Mouse (Mus musculus): ENCODE measurements around the gene Irf2.

The Irf2 gene

GRCm38 (mm10) chr8:46739003-46739949 is at the start of gene Irf2:
Gene Irf2, plus strand, starts transcription at chr8:46739732.
- peak; percentile 77 for DNase-seq (ENCODE audit: low spot score)

GRCm38 (mm10) chr8:46690111-46690510 is 49.4 kb upstream of the Irf2 start:
- DNase-seq (ENCODE audit: low spot score) = no peak

GRCm38 (mm10) chr8:46690581-46690980 is 49.0 kb upstream of the Irf2 start:
- DNase-seq (ENCODE audit: low spot score) = no peak

GRCm38 (mm10) chr8:46691360-46691759 is 48.2 kb upstream of the Irf2 start:
- DNase-seq (ENCODE audit: low spot score) = no peak

DNA sequence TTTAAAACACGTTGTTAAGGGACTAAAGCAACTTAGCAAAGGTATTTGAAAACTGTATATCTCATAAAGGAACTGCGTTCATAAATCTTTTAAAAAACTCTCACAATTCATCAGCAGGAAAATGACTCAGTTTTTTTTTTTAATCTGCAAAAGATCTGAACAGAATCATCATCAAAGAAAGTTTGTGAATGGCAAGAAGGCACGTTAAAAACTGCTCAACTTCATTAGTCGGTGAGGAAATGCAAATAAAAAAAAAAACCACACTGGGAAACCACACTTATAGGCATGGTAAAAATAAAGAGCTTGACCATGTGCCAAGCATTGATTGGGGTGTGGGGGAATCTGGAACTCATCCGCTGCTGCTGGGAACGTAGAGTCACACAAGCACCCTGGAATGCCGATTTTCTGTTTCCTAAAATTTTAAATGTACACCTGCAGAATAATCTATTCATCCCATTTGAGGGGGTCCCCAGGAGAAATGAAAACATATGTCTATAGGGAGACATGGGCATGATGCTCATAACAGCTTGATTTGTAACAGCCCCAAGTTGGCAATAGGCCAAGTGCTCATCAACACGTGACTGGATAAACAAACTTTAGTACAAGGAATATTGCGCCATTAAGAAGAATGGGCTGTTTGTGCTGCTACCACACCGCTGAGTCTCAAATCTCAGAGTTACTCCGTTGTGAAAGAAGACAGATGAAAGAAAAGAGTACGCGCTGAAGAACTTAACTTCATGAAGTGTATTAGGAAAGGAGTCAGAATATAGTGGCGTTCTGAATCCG is 43.1 kb upstream of the Irf2 start:
- DNase-seq (ENCODE audit: low spot score) = no peak

- no peak for DNase-seq (ENCODE audit: low spot score)
Measured at GRCm38 (mm10) chr8:46697566-46697965, 42.0 kb upstream of the Irf2 start.

GRCm38 (mm10) chr8:46698162-46698561 is 41.4 kb upstream of the Irf2 start:
- no peak for DNase-seq (ENCODE audit: low spot score)

DNA sequence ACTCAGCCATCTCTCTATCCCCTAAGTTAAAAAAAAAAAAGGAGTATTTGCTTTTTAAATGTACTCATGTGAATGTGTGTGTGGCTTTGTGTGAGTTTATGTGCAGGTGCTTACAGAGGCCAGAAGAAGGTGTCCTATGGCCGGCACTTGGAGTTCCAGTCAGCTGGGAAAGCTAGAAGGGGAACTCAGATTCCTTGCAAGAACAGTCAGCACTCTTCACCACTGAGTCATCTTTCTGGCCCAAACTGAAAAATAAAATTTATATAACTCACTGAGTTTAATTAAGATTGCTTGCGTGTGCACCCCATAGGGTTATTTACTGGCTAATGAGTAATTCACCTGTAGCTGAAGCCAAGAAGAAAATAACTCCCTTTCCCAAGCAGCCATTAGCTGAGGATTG is 34.4 kb upstream of the Irf2 start:
- DNase-seq (ENCODE audit: low spot score) = no peak

GRCm38 (mm10) chr8:46706730-46707129 is 32.8 kb upstream of the Irf2 start:
- no peak for DNase-seq (ENCODE audit: low spot score)

- no peak for DNase-seq (ENCODE audit: low spot score)
Measured at GRCm38 (mm10) chr8:46709302-46709701, 30.2 kb upstream of the Irf2 start.

DNA sequence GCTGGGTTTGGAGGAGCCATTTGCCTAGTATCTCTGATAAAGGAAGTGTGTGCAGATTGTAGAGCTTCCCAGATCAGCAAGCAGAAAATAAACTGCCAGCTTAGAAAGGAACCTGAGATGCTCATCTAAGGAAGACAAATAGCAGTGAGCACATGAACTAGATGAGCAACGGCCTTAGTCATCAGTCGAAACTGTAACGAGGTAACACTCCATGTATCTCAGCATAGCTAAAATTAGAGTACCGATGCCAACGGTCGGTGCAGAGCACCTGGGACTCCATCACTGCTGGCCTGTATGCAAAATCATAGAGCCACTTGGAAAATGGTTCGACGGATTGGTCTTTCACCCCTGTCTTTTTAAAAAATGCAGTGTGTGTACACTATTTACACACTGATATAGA is 29.2 kb upstream of the Irf2 start:
- DNase-seq (ENCODE audit: low spot score) = no peak

DNA sequence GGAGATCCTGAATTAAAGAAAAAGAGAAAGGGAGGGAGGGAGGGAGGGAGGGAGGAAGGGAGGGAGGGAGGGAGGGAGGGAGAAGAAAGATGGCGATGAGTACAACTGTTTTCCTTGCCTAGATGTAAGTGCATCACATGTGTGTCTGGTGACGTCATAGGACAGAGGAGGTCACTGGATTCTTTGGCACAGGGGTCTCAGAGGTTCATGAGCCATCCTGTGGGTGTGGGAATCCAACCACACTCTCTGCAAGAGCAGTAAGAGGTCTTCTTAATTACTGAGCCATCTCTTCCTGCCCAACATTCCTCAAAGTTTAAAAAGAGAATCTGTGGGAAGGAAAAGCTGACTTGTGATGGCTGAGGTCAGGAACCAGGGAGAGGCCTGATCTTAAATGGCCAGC is 28.0 kb upstream of the Irf2 start:
- DNase-seq (ENCODE audit: low spot score) = no peak

GRCm38 (mm10) chr8:46713178-46713577 is 26.4 kb upstream of the Irf2 start:
- no peak for DNase-seq (ENCODE audit: low spot score)

- no peak for DNase-seq (ENCODE audit: low spot score)
Measured at GRCm38 (mm10) chr8:46713844-46714243, 25.7 kb upstream of the Irf2 start.

GRCm38 (mm10) chr8:46714400-46714799 is 25.1 kb upstream of the Irf2 start:
- DNase-seq (ENCODE audit: low spot score) = no peak

DNA sequence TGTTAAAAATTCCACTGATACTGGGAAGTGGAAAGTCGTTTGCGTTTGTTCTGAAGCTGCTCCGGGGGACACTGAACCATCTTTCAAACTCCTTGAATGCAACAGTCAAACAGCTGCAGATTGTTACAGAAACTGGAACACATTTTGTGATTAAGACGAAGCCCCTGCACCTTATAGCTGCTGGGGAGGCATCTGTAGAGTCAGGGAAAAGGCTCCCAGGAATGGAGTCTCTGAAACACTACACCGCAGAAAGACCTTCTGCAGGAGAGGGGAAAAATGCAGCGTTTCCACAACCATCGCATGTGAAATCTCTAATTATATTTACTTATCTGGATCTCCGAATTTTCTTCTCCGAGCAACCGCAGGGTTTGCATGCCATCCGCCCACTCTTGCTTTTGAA is 23.1 kb upstream of the Irf2 start:
- DNase-seq (ENCODE audit: low spot score) = no peak

DNA sequence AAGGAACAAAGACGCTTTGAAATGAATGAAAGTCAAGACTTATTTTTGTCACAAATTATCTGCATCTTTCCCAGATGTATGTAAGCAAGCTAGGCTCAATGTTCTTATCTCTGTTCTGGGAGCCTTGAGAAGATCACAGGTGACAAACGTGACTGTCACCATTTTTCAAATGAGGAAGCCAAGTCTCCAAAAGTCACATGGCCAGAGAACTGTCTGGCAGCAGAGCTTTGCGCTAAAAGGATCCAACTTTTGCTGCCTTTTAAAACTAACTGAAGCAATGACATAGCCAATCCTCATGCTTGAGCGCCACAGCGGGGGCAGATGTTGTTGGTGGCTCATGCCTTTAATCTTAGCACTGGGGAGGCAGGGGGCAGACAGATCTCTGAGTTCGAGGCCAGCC is 22.4 kb upstream of the Irf2 start:
- no peak for DNase-seq (ENCODE audit: low spot score)

- no peak for DNase-seq (ENCODE audit: low spot score)
Measured at GRCm38 (mm10) chr8:46718301-46718700, 21.2 kb upstream of the Irf2 start.

GRCm38 (mm10) chr8:46718747-46719146 is 20.8 kb upstream of the Irf2 start:
- no peak for DNase-seq (ENCODE audit: low spot score)

- no peak for DNase-seq (ENCODE audit: low spot score)
Measured at GRCm38 (mm10) chr8:46720656-46721055, 18.9 kb upstream of the Irf2 start.

DNA sequence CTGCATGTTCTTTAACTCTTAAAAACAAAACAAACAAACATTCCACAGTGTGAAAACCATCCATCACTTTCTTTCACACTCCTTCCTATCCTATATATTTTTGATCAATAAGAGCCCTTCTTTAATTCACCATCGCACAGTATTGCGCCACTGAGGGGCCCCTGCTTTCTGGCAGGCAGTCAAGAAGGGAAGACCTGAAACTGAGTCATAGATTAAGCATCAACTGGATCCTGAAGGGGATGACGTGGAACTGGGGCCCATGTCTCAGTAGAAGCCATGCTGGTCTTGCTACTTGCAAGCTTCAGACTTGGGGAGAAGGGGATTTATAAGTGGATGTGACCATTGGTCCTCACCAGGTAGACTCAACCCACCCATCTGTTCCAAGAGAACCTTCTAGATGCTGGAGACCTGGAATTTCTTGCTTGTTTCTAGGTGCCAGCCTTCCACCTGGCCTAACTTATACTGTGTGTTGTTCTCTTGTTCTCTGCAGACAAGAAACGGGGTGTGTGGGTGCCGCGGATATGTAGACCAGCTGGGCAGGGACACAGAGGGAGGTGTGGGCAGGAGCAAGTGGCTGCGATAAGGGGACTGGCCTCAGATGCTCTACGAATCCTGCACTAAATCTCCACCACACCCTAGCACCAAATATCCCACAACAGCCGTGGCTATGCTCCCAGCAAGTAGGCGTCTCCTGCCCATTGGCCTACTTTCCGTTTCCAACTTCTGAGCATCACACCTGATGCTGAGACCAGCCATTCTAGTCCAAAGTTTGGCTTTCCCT is 18.3 kb upstream of the Irf2 start:
- no peak for DNase-seq (ENCODE audit: low spot score)

- DNase-seq (ENCODE audit: low spot score) = no peak
Measured at GRCm38 (mm10) chr8:46722536-46722935, 17.0 kb upstream of the Irf2 start.

Data from urinary bladder, postnatal 25 days (tissue).